Comparison of ENCODE assay signal across 26 mouse cellular contexts in the genomic region with DNA sequence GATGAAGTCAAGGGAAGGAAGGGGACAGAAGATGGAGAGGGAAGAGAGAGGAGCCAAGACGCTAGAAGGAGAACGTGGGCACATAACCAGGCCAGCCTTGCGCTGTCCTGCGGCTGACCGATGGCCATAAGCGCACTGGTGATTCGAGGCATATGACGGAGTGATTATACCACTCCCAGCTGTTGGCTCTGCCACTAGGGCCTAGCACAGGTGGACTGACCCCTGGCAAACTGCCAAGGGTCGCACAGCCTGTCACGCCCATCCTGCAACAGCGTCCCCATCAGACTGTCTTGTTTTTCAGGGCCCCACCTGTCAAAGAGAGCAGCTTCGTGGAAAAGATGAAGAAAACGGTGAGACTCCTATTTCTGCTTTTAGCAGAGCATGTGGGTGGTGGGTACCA. TPM values are rescaled to one million over a fixed set of nuclear protein-coding genes. Genes with fewer than 3 reads are reported as not detected.
DNase-seq lines count a peak whose midpoint lies in the region; ATAC-seq and TF ChIP-seq lines count a peak whose summit lies in the region.
"Had no signal": no experiment of that assay in that cellular context is flagged by ENCODE, and none has a peak within 500 bp of the region (broad histone marks: within the 10 kb centered on the region; RNA-seq: fewer than 3 reads in every experiment).

No protein-coding gene starts in this region.

- H3K27ac ChIP-seq in forebrain, embryonic 10.5 days, result 0 out of 2 replicates have a peak overlapping the region, but pooled peaks have one; percentile 40
- H3K27ac ChIP-seq in forebrain, embryonic 12.5 days, result no peak overlapping the region
- H3K27ac ChIP-seq in liver, postnatal 0 days (ENCODE audit: low read depth), result no peak overlapping the region
- H3K27ac ChIP-seq in neural tube, embryonic 12.5 days, result no peak overlapping the region
- H3K27ac ChIP-seq in neural tube, embryonic 15.5 days (replicated peaks), result no peak overlapping the region
- H3K27ac ChIP-seq: embryonic facial prominence, embryonic 10.5 days; embryonic facial prominence, embryonic 12.5 days; forebrain, embryonic 13.5 days; forebrain, embryonic 15.5 days had no signal

- H3K27me3 ChIP-seq in forebrain, embryonic 10.5 days (ENCODE audit: poor library complexity, severe bottlenecking), result no peaks in the 10 kb centered on the region
- no peaks in the 10 kb centered on the region for H3K27me3 ChIP-seq in forebrain, embryonic 12.5 days
- H3K27me3 ChIP-seq in liver, postnatal 0 days (ENCODE audit: insufficient read depth, low read length), result no peaks in the 10 kb centered on the region
- H3K27me3 ChIP-seq in neural tube, embryonic 12.5 days (replicated peaks), result no peaks in the 10 kb centered on the region
- H3K27me3 ChIP-seq in neural tube, embryonic 15.5 days (replicated peaks), result no peaks in the 10 kb centered on the region
- H3K27me3 ChIP-seq: CH12.LX; embryonic facial prominence, embryonic 12.5 days; forebrain, embryonic 13.5 days; forebrain, embryonic 15.5 days; Patski had no signal

- H3K9me3 ChIP-seq in forebrain, embryonic 10.5 days, result no peaks in the 10 kb centered on the region
- no peaks in the 10 kb centered on the region for H3K9me3 ChIP-seq in forebrain, embryonic 12.5 days
- no peaks in the 10 kb centered on the region for H3K9me3 ChIP-seq in liver, postnatal 0 days (ENCODE audit: low read length)
- no peaks in the 10 kb centered on the region for H3K9me3 ChIP-seq in neural tube, embryonic 12.5 days
- H3K9me3 ChIP-seq in neural tube, embryonic 15.5 days (replicated peaks), result no peaks in the 10 kb centered on the region
- H3K9me3 ChIP-seq: embryonic facial prominence, embryonic 10.5 days; embryonic facial prominence, embryonic 12.5 days; forebrain, embryonic 13.5 days; forebrain, embryonic 15.5 days had no signal

- 91% methylated on average over 13 of the region's 13 CpGs for WGBS in forebrain, embryonic 10.5 days
- 93% methylated on average over 13 of the region's 13 CpGs for WGBS in forebrain, embryonic 12.5 days
- 80% methylated on average over 13 of the region's 13 CpGs for WGBS in liver, postnatal 0 days (ENCODE audit: insufficient replicate concordance)
- 94% methylated on average over 13 of the region's 13 CpGs for WGBS in neural tube, embryonic 12.5 days
- 96% methylated on average over 13 of the region's 13 CpGs for WGBS in neural tube, embryonic 15.5 days

- TF ChIP-seq EP300 in liver, postnatal 0 days (IDR thresholded peaks at IDR 0.05; ENCODE audit: low read depth), result no peak

- no peak overlapping the region for H3K4me3 ChIP-seq in forebrain, embryonic 10.5 days
- no peak overlapping the region for H3K4me3 ChIP-seq in forebrain, embryonic 12.5 days (replicated peaks)
- H3K4me3 ChIP-seq in liver, postnatal 0 days (ENCODE audit: low read depth, low read length), result no peak overlapping the region
- no peak overlapping the region for H3K4me3 ChIP-seq in neural tube, embryonic 12.5 days
- H3K4me3 ChIP-seq in neural tube, embryonic 15.5 days (replicated peaks), result no peak overlapping the region
- H3K4me3 ChIP-seq: embryonic facial prominence, embryonic 10.5 days; embryonic facial prominence, embryonic 12.5 days; forebrain, embryonic 13.5 days; forebrain, embryonic 15.5 days had no signal

- H3K4me1 ChIP-seq in forebrain, embryonic 10.5 days, result peaks cover 47% of the 10 kb centered on the region
- H3K4me1 ChIP-seq in forebrain, embryonic 12.5 days, result peaks cover 46% of the 10 kb centered on the region
- H3K4me1 ChIP-seq in liver, postnatal 0 days (ENCODE audit: insufficient read depth), result peaks cover 9% of the 10 kb centered on the region
- peaks cover 40% of the 10 kb centered on the region for H3K4me1 ChIP-seq in neural tube, embryonic 12.5 days
- H3K4me1 ChIP-seq in neural tube, embryonic 15.5 days, result peaks cover 33% of the 10 kb centered on the region

- DNase-seq in forebrain, embryonic 10.5 days (ENCODE audit: extremely low spot score, low spot score), result no peak
- peak; percentile 5 for DNase-seq in kidney, adult 18-20 months
- DNase-seq in kidney, adult 9 months, result no peak
- DNase-seq in liver, postnatal 0 days, result no peak
- no peak for DNase-seq in liver
- DNase-seq: adrenal gland, adult 8-10 months; adrenal gland, postnatal 14 days; adrenal gland, postnatal 36 days; B cell, adult 2 months; cerebellum, adult 11-12 months; cerebellum, adult 2 months; cerebellum, adult 9-10 months; cerebellum, postnatal 10 days; cerebellum, postnatal 25 days had no signal

- TF ChIP-seq CTCF in liver, postnatal 0 days (IDR thresholded peaks at IDR 0.05; ENCODE audit: low read depth), result no peak

- no peak for ATAC-seq in forebrain, embryonic 12.5 days (ENCODE audit: low FRiP score)
- peak; percentile 10; the same call in 1 of the 2 replicates for ATAC-seq in liver, postnatal 0 days
- ATAC-seq in neural tube, embryonic 12.5 days (ENCODE audit: low FRiP score, low read depth), result no peak
- ATAC-seq in neural tube, embryonic 15.5 days (ENCODE audit: low FRiP score), result no peak
- ATAC-seq: activated CD4-positive, CD25-positive, alpha-beta regulatory T cell, adult 4 months; CD4-positive, CD25-positive, alpha-beta regulatory T cell, adult 4 months; forebrain, embryonic 13.5 days; forebrain, embryonic 15.5 days; Patski had no signal

- no peak overlapping the region for H3K4me2 ChIP-seq in forebrain, embryonic 12.5 days
- H3K4me2 ChIP-seq in liver, postnatal 0 days (ENCODE audit: low read depth, low read length), result no peak overlapping the region
- H3K4me2 ChIP-seq in neural tube, embryonic 12.5 days (replicated peaks), result no peak overlapping the region
- H3K4me2 ChIP-seq in neural tube, embryonic 15.5 days, result no peak overlapping the region
- H3K4me2 ChIP-seq: embryonic facial prominence, embryonic 12.5 days; forebrain, embryonic 13.5 days; forebrain, embryonic 15.5 days had no signal

- H3K9ac ChIP-seq in forebrain, embryonic 12.5 days, result no peak overlapping the region
- no peak overlapping the region for H3K9ac ChIP-seq in liver, postnatal 0 days (replicated peaks)
- H3K9ac ChIP-seq in neural tube, embryonic 12.5 days, result 0 out of 2 replicates have a peak overlapping the region, but pooled peaks have one; percentile 8
- H3K9ac ChIP-seq in neural tube, embryonic 15.5 days (replicated peaks), result no peak overlapping the region
- H3K9ac ChIP-seq: embryonic facial prominence, embryonic 12.5 days; forebrain, embryonic 13.5 days; forebrain, embryonic 15.5 days had no signal

- H3K36me3 ChIP-seq in forebrain, embryonic 10.5 days (replicated peaks), result peaks cover 63% of the 10 kb centered on the region
- H3K36me3 ChIP-seq in forebrain, embryonic 12.5 days (replicated peaks), result peaks cover 52% of the 10 kb centered on the region
- peaks cover 70% of the 10 kb centered on the region for H3K36me3 ChIP-seq in liver, postnatal 0 days (replicated peaks; ENCODE audit: insufficient read depth, low read length)
- H3K36me3 ChIP-seq in neural tube, embryonic 12.5 days, result peaks cover 53% of the 10 kb centered on the region
- H3K36me3 ChIP-seq in neural tube, embryonic 15.5 days, result peaks cover 49% of the 10 kb centered on the region

RNA-seq across cellular contexts. Expression of a gene that starts 15.9 kb away (rescaled TPM):
- polyA plus RNA-seq in forebrain, embryonic 10.5 days (2016; fragmentation: Nextera tagmentation; extraction: Ambion mirVana), result 54.5 and 61.6 TPM in 2 replicates
- 47.1 and 54.2 TPM in 2 replicates for polyA plus RNA-seq in forebrain, embryonic 12.5 days (2016; fragmentation: Nextera tagmentation; extraction: Ambion mirVana)
- 80.8 and 82.7 TPM in 2 replicates for polyA plus RNA-seq in liver, postnatal 0 days (2015; fragmentation: Nextera tagmentation; extraction: Ambion mirVana)
- 73.5 and 74.7 TPM in 2 replicates for polyA plus RNA-seq in neural tube, embryonic 12.5 days (2016; fragmentation: Nextera tagmentation; extraction: Ambion mirVana)
- polyA plus RNA-seq in neural tube, embryonic 15.5 days (2015; fragmentation: Nextera tagmentation; extraction: Ambion mirVana), result 73.6 and 88.2 TPM in 2 replicates

RNA-seq across cellular contexts. Expression of a gene that starts 49.8 kb away (rescaled TPM):
- 0.25 TPM in 1 of 2 replicates, not detected in the other for polyA plus RNA-seq in forebrain, embryonic 10.5 days (2016; fragmentation: Nextera tagmentation; extraction: Ambion mirVana)
- 0.29 TPM in 1 of 2 replicates, not detected in the other for polyA plus RNA-seq in forebrain, embryonic 12.5 days (2016; fragmentation: Nextera tagmentation; extraction: Ambion mirVana)
- 0.46 and 0.49 TPM in 2 replicates for polyA plus RNA-seq in liver, postnatal 0 days (2015; fragmentation: Nextera tagmentation; extraction: Ambion mirVana)
- polyA plus RNA-seq in neural tube, embryonic 12.5 days (2016; fragmentation: Nextera tagmentation; extraction: Ambion mirVana), result 0.30 TPM in 1 of 2 replicates, not detected in the other
- polyA plus RNA-seq in neural tube, embryonic 15.5 days (2015; fragmentation: Nextera tagmentation; extraction: Ambion mirVana), result 0.36 and 0.88 TPM in 2 replicates
- polyA plus RNA-seq: G1E had no signal

RNA-seq across cellular contexts. Expression of a gene that starts 49.9 kb away (rescaled TPM):
- 573 and 579 TPM in 2 replicates for polyA plus RNA-seq in forebrain, embryonic 10.5 days (2016; fragmentation: Nextera tagmentation; extraction: Ambion mirVana)
- 520 and 524 TPM in 2 replicates for polyA plus RNA-seq in forebrain, embryonic 12.5 days (2016; fragmentation: Nextera tagmentation; extraction: Ambion mirVana)
- 296 and 319 TPM in 2 replicates for polyA plus RNA-seq in liver, postnatal 0 days (2015; fragmentation: Nextera tagmentation; extraction: Ambion mirVana)
- 606 and 613 TPM in 2 replicates for polyA plus RNA-seq in neural tube, embryonic 12.5 days (2016; fragmentation: Nextera tagmentation; extraction: Ambion mirVana)
- polyA plus RNA-seq in neural tube, embryonic 15.5 days (2015; fragmentation: Nextera tagmentation; extraction: Ambion mirVana), result 658 and 665 TPM in 2 replicates

RNA-seq across cellular contexts. Expression of a gene that starts 58.5 kb away (rescaled TPM):
- polyA plus RNA-seq in forebrain, embryonic 10.5 days (2016; fragmentation: Nextera tagmentation; extraction: Ambion mirVana), result 118 TPM in 2 replicates
- polyA plus RNA-seq in forebrain, embryonic 12.5 days (2016; fragmentation: Nextera tagmentation; extraction: Ambion mirVana), result 127 and 135 TPM in 2 replicates
- polyA plus RNA-seq in liver, postnatal 0 days (2015; fragmentation: Nextera tagmentation; extraction: Ambion mirVana), result 302 and 303 TPM in 2 replicates
- polyA plus RNA-seq in neural tube, embryonic 12.5 days (2016; fragmentation: Nextera tagmentation; extraction: Ambion mirVana), result 112 and 113 TPM in 2 replicates
- polyA plus RNA-seq in neural tube, embryonic 15.5 days (2015; fragmentation: Nextera tagmentation; extraction: Ambion mirVana), result 91.6 and 92.1 TPM in 2 replicates
